Mouse (Mus musculus) lung, embryonic 14.5 days (tissue): ENCODE results near the gene Apoh. TPM values are rescaled to one million over a fixed set of nuclear protein-coding genes. Genes with fewer than 3 reads are reported as not detected.
A peak's percentile ranks its signal among the peaks of the same experiment; 100 is the strongest.

Experiments
- ATAC-seq: fragments of 200-750 bp; cut with Nextera tagmentation; 2 replicates; pipeline ENCODE4 v1.8.0; 2017; ENCODE audit warnings: mild to moderate bottlenecking, moderate TSS enrichment, moderate library complexity; ENCODE audit not compliant: insufficient read depth
- DNase-seq: peaks from one replicate; pipeline ENCODE4 v3.0.0-alpha.2; 2015
- H3K27ac ChIP-seq: fragments of 300-500 bp; sonication (generic); 2 replicates; pipeline ENCODE4 v1.5.1; 2014; ENCODE audit warnings: low read depth, mild to moderate bottlenecking, moderate library complexity
- H3K27me3 ChIP-seq: fragments of 300-500 bp; sonication (generic); 2 replicates; pipeline ENCODE4 v1.6.1; 2014; ENCODE audit warnings: low read length, control low read depth; ENCODE audit not compliant: insufficient read depth
- H3K36me3 ChIP-seq: fragments of 300-500 bp; sonication (generic); 2 replicates; pipeline ENCODE4 v1.6.1; 2014; ENCODE audit warnings: control low read depth; ENCODE audit not compliant: insufficient read depth
- H3K4me1 ChIP-seq: fragments of 300-500 bp; sonication (generic); 2 replicates; pipeline ENCODE4 v1.6.1; 2014; ENCODE audit warnings: antibody characterized with exemption, control low read depth; ENCODE audit not compliant: insufficient read depth
- H3K4me2 ChIP-seq: fragments of 300-500 bp; sonication (generic); 2 replicates; pipeline ENCODE4 v1.6.1; 2014; ENCODE audit warnings: mild to moderate bottlenecking
- H3K4me3 ChIP-seq: fragments of 300-500 bp; sonication (generic); 2 replicates; pipeline ENCODE4 v1.5.1; 2014; ENCODE audit warnings: low read depth, low read length
- H3K9ac ChIP-seq: fragments of 300-500 bp; sonication (generic); 2 replicates; pipeline ENCODE4 v1.6.1; 2014
- H3K9me3 ChIP-seq: fragments of 300-500 bp; sonication (generic); 2 replicates; pipeline ENCODE4 v1.6.1; 2016; ENCODE audit warnings: low read depth, low read length, control low read depth
- CTCF ChIP-seq: IDR thresholded peaks from 2 replicates; pipeline ENCODE4 v1.5.1; 2016; ENCODE audit warnings: antibody characterized with exemption, low read depth
- whole genome bisulfite sequencing: fragments of 180-500 bp; shearing (Covaris S2); extraction: QIAGEN DNeasy Blood & Tissue Kit; methylation state at CpG from one replicate; pipeline ENCODE4 v1.1.7; 2014; 5-methylcytosine and 5-hydroxymethylcytosine counted together
- polyA plus RNA-seq: library from polyadenylated mRNA; unstranded; fragments of >200 nt; fragmentation: Nextera tagmentation; extraction: Ambion mirVana; gene quantifications from 2 replicates; pipeline ENCODE4 v1.2.1, GENCODE M21; 2014

The Apoh gene
- polyA plus RNA-seq, 1 experiment from 2014 or later, result 0.30 TPM

- ATAC-seq (no peak), DNase-seq (no peak)
- no peak for TF ChIP-seq CTCF
- Histone ChIP-seq H3K4me2 (peak overlapping the region; percentile 90), H3K9ac (peak overlapping the region; percentile 64; the same call in 1 of the 2 replicates), H3K27ac (no peak overlapping the region), H3K9me3 (no peaks in the 10 kb centered on the region), H3K36me3 (no peaks in the 10 kb centered on the region), H3K4me1 (peaks cover 4% of the 10 kb centered on the region; the same call in 1 of the 2 replicates), H3K4me3 (peak overlapping the region; percentile 59), H3K27me3 (no peaks in the 10 kb centered on the region)
- WGBS, result 65% methylated on average over 8 of the region's 8 CpGs
Measured at GRCm38 (mm10) chr11:108344759-108345158, 1.6 kb downstream of the Apoh start.

GRCm38 (mm10) chr11:108345321-108345720, 2.2 kb downstream of the Apoh start:
- H3K9ac ChIP-seq, result no peak overlapping the region
- no peak overlapping the region for H3K27ac ChIP-seq
- peaks cover 4% of the 10 kb centered on the region; the same call in 1 of the 2 replicates for H3K4me1 ChIP-seq
- no peak overlapping the region for H3K4me2 ChIP-seq
- no peaks in the 10 kb centered on the region for H3K36me3 ChIP-seq
- no peaks in the 10 kb centered on the region for H3K27me3 ChIP-seq
- WGBS, result 89% methylated on average over 2 of the region's 2 CpGs
- no peaks in the 10 kb centered on the region for H3K9me3 ChIP-seq
- ATAC-seq, result no peak
- DNase-seq, result no peak
- no peak overlapping the region for H3K4me3 ChIP-seq
- no peak for TF ChIP-seq CTCF

- Histone ChIP-seq H3K27me3 (no peaks in the 10 kb centered on the region), H3K9me3 (no peaks in the 10 kb centered on the region), H3K4me3 (no peak overlapping the region), H3K27ac (no peak overlapping the region), H3K9ac (no peak overlapping the region), H3K4me1 (no peaks in the 10 kb centered on the region), H3K36me3 (no peaks in the 10 kb centered on the region), H3K4me2 (no peak overlapping the region)
- no peak for ATAC-seq
- WGBS, result 74% methylated on average over 4 of the region's 4 CpGs
- no peak for TF ChIP-seq CTCF
- no peak for DNase-seq
Measured at GRCm38 (mm10) chr11:108350799-108351198, 7.6 kb downstream of the Apoh start.

GRCm38 (mm10) chr11:108352842-108353388, 9.8 kb downstream of the Apoh start:
- Histone ChIP-seq H3K9ac (no peak overlapping the region), H3K27me3 (no peaks in the 10 kb centered on the region), H3K4me2 (no peak overlapping the region), H3K27ac (no peak overlapping the region), H3K4me1 (no peaks in the 10 kb centered on the region), H3K9me3 (no peaks in the 10 kb centered on the region), H3K4me3 (no peak overlapping the region), H3K36me3 (no peaks in the 10 kb centered on the region)
- DNase-seq (no peak), ATAC-seq (no peak)
- WGBS, result 77% methylated on average over 10 of the region's 10 CpGs
- no peak for TF ChIP-seq CTCF

GRCm38 (mm10) chr11:108356020-108356419, 12.9 kb downstream of the Apoh start:
- no peak overlapping the region for H3K4me3 ChIP-seq

GRCm38 (mm10) chr11:108358911-108359310, 15.8 kb downstream of the Apoh start:
- ATAC-seq (no peak), DNase-seq (no peak)
- H3K9me3 ChIP-seq, result no peaks in the 10 kb centered on the region
- no peak overlapping the region for H3K4me3 ChIP-seq
- 0 out of 2 replicates have a peak, but pooled peaks cover 3% of the 10 kb centered on the region for H3K4me1 ChIP-seq
- H3K4me2 ChIP-seq, result no peak overlapping the region
- WGBS, result 70% methylated on average over 6 of the region's 6 CpGs
- H3K27ac ChIP-seq, result no peak overlapping the region
- no peak overlapping the region for H3K9ac ChIP-seq
- H3K36me3 ChIP-seq, result no peaks in the 10 kb centered on the region
- H3K27me3 ChIP-seq, result no peaks in the 10 kb centered on the region
- TF ChIP-seq CTCF, result no peak

More at GRCm38 (mm10) chr11:108356020-108356419, 12.9 kb downstream of the Apoh start:
- Histone ChIP-seq H3K36me3 (no peaks in the 10 kb centered on the region), H3K27ac (no peak overlapping the region), H3K4me2 (no peak overlapping the region), H3K27me3 (no peaks in the 10 kb centered on the region), H3K9ac (no peak overlapping the region), H3K4me1 (no peaks in the 10 kb centered on the region), H3K9me3 (no peaks in the 10 kb centered on the region)
- WGBS, result 69% methylated on average over 4 of the region's 4 CpGs
- no peak for TF ChIP-seq CTCF
- DNase-seq, result no peak
- ATAC-seq, result no peak

GRCm38 (mm10) chr11:108360983-108361382, 17.8 kb downstream of the Apoh start:
- Histone ChIP-seq H3K9ac (no peak overlapping the region), H3K27me3 (no peaks in the 10 kb centered on the region), H3K4me1 (peaks cover 15% of the 10 kb centered on the region), H3K27ac (no peak overlapping the region), H3K4me3 (no peak overlapping the region), H3K4me2 (no peak overlapping the region), H3K36me3 (no peaks in the 10 kb centered on the region), H3K9me3 (no peaks in the 10 kb centered on the region)
- ATAC-seq, result no peak
- no peak for TF ChIP-seq CTCF
- DNase-seq, result no peak
- 69% methylated on average over 4 of the region's 4 CpGs for WGBS

GRCm38 (mm10) chr11:108362965-108363364, 19.8 kb downstream of the Apoh start:
- 91% methylated on average over 5 of the region's 5 CpGs for WGBS
- TF ChIP-seq CTCF, result no peak
- peaks cover 15% of the 10 kb centered on the region for H3K4me1 ChIP-seq
- H3K9me3 ChIP-seq, result no peaks in the 10 kb centered on the region
- ATAC-seq, result no peak
- no peaks in the 10 kb centered on the region for H3K27me3 ChIP-seq
- no peak overlapping the region for H3K27ac ChIP-seq
- H3K36me3 ChIP-seq, result no peaks in the 10 kb centered on the region
- H3K9ac ChIP-seq, result no peak overlapping the region
- H3K4me2 ChIP-seq, result no peak overlapping the region
- no peak overlapping the region for H3K4me3 ChIP-seq
- DNase-seq, result no peak
